Mouse (Mus musculus): ENCODE data around the gene Ccl22. TPM values are rescaled to one million over a fixed set of nuclear protein-coding genes. Genes with fewer than 3 reads are reported as not detected.

Ccl22 gene
- polyA plus RNA-seq, 1 experiment from 2014 or later = not detected

Other genes starting within 250 kb of the Ccl22 start
- 11.1 and 11.9 TPM in 2 replicates for gene Cpne2, start 212.6 kb upstream of the Ccl22 start, polyA plus RNA-seq (2015; fragmentation: Nextera tagmentation; extraction: Ambion mirVana)
- 38.3 and 39.8 TPM in 2 replicates for gene Rspry1, start 143.7 kb upstream of the Ccl22 start, polyA plus RNA-seq (2015; fragmentation: Nextera tagmentation; extraction: Ambion mirVana)
- 70.0 and 73.2 TPM in 2 replicates for gene Fam192a, start 143.6 kb upstream of the Ccl22 start, polyA plus RNA-seq (2015; fragmentation: Nextera tagmentation; extraction: Ambion mirVana)
- gene Arl2bp, start 79.0 kb upstream of the Ccl22 start, polyA plus RNA-seq (2015; fragmentation: Nextera tagmentation; extraction: Ambion mirVana) = 138 and 142 TPM in 2 replicates
- gene Pllp, start 49.3 kb upstream of the Ccl22 start, polyA plus RNA-seq (2015; fragmentation: Nextera tagmentation; extraction: Ambion mirVana) = 12.1 and 13.1 TPM in 2 replicates
- 9.6 and 9.8 TPM in 2 replicates for gene Cx3cl1, start 26.4 kb downstream of the Ccl22 start, polyA plus RNA-seq (2015; fragmentation: Nextera tagmentation; extraction: Ambion mirVana)
- gene Ccl17, start 64.9 kb downstream of the Ccl22 start, polyA plus RNA-seq (2015; fragmentation: Nextera tagmentation; extraction: Ambion mirVana) = not detected in 2 replicates
- 81.0 and 83.6 TPM in 2 replicates for gene Coq9, start 92.7 kb downstream of the Ccl22 start, polyA plus RNA-seq (2015; fragmentation: Nextera tagmentation; extraction: Ambion mirVana)
- 115 and 126 TPM in 2 replicates for gene Ciapin1, start 92.8 kb downstream of the Ccl22 start, polyA plus RNA-seq (2015; fragmentation: Nextera tagmentation; extraction: Ambion mirVana)
- gene Polr2c, start 111.9 kb downstream of the Ccl22 start, polyA plus RNA-seq (2015; fragmentation: Nextera tagmentation; extraction: Ambion mirVana) = 155 and 157 TPM in 2 replicates
- gene Dok4, start 130.7 kb downstream of the Ccl22 start, polyA plus RNA-seq (2015; fragmentation: Nextera tagmentation; extraction: Ambion mirVana) = 27.0 and 32.8 TPM in 2 replicates
- 21.6 and 24.1 TPM in 2 replicates for gene Ccdc102a, start 172.5 kb downstream of the Ccl22 start, polyA plus RNA-seq (2015; fragmentation: Nextera tagmentation; extraction: Ambion mirVana)
- 0.05 and 0.13 TPM in 2 replicates for gene Adgrg5, start 178.1 kb downstream of the Ccl22 start, polyA plus RNA-seq (2015; fragmentation: Nextera tagmentation; extraction: Ambion mirVana)
- 41.7 and 44.8 TPM in 2 replicates for gene Adgrg1, start 229.2 kb downstream of the Ccl22 start, polyA plus RNA-seq (2015; fragmentation: Nextera tagmentation; extraction: Ambion mirVana)

Data from kidney, embryonic 15.5 days (tissue).